Mouse (Mus musculus) left cerebral cortex, adult 9 months (tissue): ENCODE measurements around the gene Btbd35f22.
"Not testable (repeated sequence)": the region's sequence is repeated elsewhere in the genome, so short reads cannot be mapped to it uniquely, and the experiment has no call there.

ENCODE experiments used
- DNase-seq, 2 experiments: peaks; one replicate each; pipeline ENCODE4 v3.0.0; 2022; ENCODE audit warnings: low spot score in 2 of 2

The Btbd35f22 gene

DNA sequence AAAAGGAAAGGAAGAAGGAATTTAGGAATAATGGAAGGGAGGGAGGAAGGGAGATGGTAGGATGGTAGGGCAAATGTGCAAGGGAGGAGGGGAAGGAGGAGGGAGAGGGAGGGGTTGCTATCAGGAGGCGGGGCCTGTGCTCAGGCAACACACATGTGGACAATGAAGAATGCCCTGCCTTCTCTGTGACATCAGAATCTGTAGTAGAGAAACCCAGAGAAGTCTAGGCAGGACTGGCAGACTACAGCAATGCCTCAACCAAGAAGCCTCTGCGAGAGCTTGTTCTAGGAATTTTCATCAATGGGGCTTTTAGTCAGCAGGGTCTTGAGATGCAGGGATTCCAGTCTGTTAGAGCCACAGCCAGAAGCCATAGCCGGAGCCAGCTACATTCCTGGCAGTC, at the start of gene Btbd35f22:
Btbd35f22 (plus strand) TSS at position 301 of the 400 bp plus-strand sequence.
- not testable (repeated sequence) for DNase-seq
